Mouse (Mus musculus): Measurements from ENCODE around the gene Gfi1.
A peak's percentile ranks its signal among the peaks of the same experiment; 100 is the strongest.

The Gfi1 gene

GRCm38 (mm10) chr5:107722661-107723532 is 2.9 kb downstream of the Gfi1 start:
- peak; percentile 24 for DNase-seq (ENCODE audit: low spot score)

- no peak for DNase-seq (ENCODE audit: low spot score)
These were observed 4.2 kb downstream of the Gfi1 start for GRCm38 (mm10) chr5:107721638-107722011.

- DNase-seq (ENCODE audit: low spot score) = no peak
These were observed 4.7 kb downstream of the Gfi1 start for GRCm38 (mm10) chr5:107720991-107721637.

GRCm38 (mm10) chr5:107720511-107720910 is 5.3 kb downstream of the Gfi1 start:
- DNase-seq (ENCODE audit: low spot score) = no peak

- no peak for DNase-seq (ENCODE audit: low spot score)
These were observed 6.0 kb downstream of the Gfi1 start for GRCm38 (mm10) chr5:107719786-107720185.

- no peak for DNase-seq (ENCODE audit: low spot score)
These were observed 6.6 kb downstream of the Gfi1 start for GRCm38 (mm10) chr5:107719209-107719608.

- peak; percentile 83 for DNase-seq (ENCODE audit: low spot score)
These were observed 7.9 kb downstream of the Gfi1 start for GRCm38 (mm10) chr5:107717871-107718361.

- DNase-seq (ENCODE audit: low spot score) = no peak
These were observed 14.1 kb downstream of the Gfi1 start for GRCm38 (mm10) chr5:107711689-107712088.

- DNase-seq (ENCODE audit: low spot score) = no peak
These were observed 17.6 kb downstream of the Gfi1 start for GRCm38 (mm10) chr5:107708124-107708797.

GRCm38 (mm10) chr5:107706262-107706661 is 19.6 kb downstream of the Gfi1 start:
- DNase-seq (ENCODE audit: low spot score) = no peak

GRCm38 (mm10) chr5:107705756-107706155 is 20.1 kb downstream of the Gfi1 start:
- DNase-seq (ENCODE audit: low spot score) = no peak

- DNase-seq (ENCODE audit: low spot score) = peak; percentile 59
These were observed 22.6 kb downstream of the Gfi1 start for GRCm38 (mm10) chr5:107703207-107703763.

- no peak for DNase-seq (ENCODE audit: low spot score)
These were observed 24.2 kb downstream of the Gfi1 start for GRCm38 (mm10) chr5:107701658-107702057.

- DNase-seq (ENCODE audit: low spot score) = no peak
These were observed 25.0 kb downstream of the Gfi1 start for GRCm38 (mm10) chr5:107700873-107701272.

GRCm38 (mm10) chr5:107698888-107699287 is 26.9 kb downstream of the Gfi1 start:
- no peak for DNase-seq (ENCODE audit: low spot score)

- DNase-seq (ENCODE audit: low spot score) = no peak
These were observed 30.8 kb downstream of the Gfi1 start for GRCm38 (mm10) chr5:107695019-107695418.

- DNase-seq (ENCODE audit: low spot score) = no peak
These were observed 37.4 kb downstream of the Gfi1 start for GRCm38 (mm10) chr5:107688499-107688866.

GRCm38 (mm10) chr5:107687592-107688498 is 38.0 kb downstream of the Gfi1 start:
- peak; percentile 80 for DNase-seq (ENCODE audit: low spot score)

GRCm38 (mm10) chr5:107687161-107687560 is 38.7 kb downstream of the Gfi1 start:
- no peak for DNase-seq (ENCODE audit: low spot score)

GRCm38 (mm10) chr5:107684380-107684779 is 41.5 kb downstream of the Gfi1 start:
- no peak for DNase-seq (ENCODE audit: low spot score)

GRCm38 (mm10) chr5:107681300-107681699 is 44.5 kb downstream of the Gfi1 start:
- no peak for DNase-seq (ENCODE audit: low spot score)

All from T-cell, adult 2 months (primary cell).